Mouse (Mus musculus) midbrain, embryonic 13.5 days (tissue): ENCODE results near the gene Adprhl1. TPM values are rescaled to one million over a fixed set of nuclear protein-coding genes. Genes with fewer than 3 reads are reported as not detected.

ENCODE experiments used
- ATAC-seq: fragments of 200-750 bp; cut with Nextera tagmentation; 2 replicates; pipeline ENCODE4 v1.8.0; 2017; ENCODE audit warnings: mild to moderate bottlenecking, moderate TSS enrichment, moderate library complexity
- H3K27ac ChIP-seq: fragments of 300-500 bp; sonication (generic); 2 replicates; pipeline ENCODE4 v1.5.1; 2015; ENCODE audit warnings: inconsistent platforms, mild to moderate bottlenecking, moderate library complexity
- H3K27me3 ChIP-seq: fragments of 300-500 bp; sonication (generic); 2 replicates; pipeline ENCODE4 v1.6.1; 2015; ENCODE audit warnings: mild to moderate bottlenecking, inconsistent platforms
- H3K36me3 ChIP-seq: fragments of 300-500 bp; sonication (generic); 2 replicates; pipeline ENCODE4 v1.6.1; 2015; ENCODE audit warnings: mild to moderate bottlenecking, inconsistent platforms
- H3K4me1 ChIP-seq: fragments of 300-500 bp; sonication (generic); replicated peaks from 2 replicates; pipeline ENCODE4 v1.6.1; 2015; ENCODE audit warnings: inconsistent platforms
- H3K4me2 ChIP-seq: fragments of 300-500 bp; sonication (generic); replicated peaks from 2 replicates; pipeline ENCODE4 v1.6.1; 2015; ENCODE audit warnings: moderate library complexity, mild to moderate bottlenecking, inconsistent platforms
- H3K4me3 ChIP-seq: fragments of 300-500 bp; sonication (generic); replicated peaks from 2 replicates; pipeline ENCODE4 v1.5.1; 2015; ENCODE audit warnings: mild to moderate bottlenecking, inconsistent platforms
- H3K9ac ChIP-seq: fragments of 300-500 bp; sonication (generic); replicated peaks from 2 replicates; pipeline ENCODE4 v1.6.1; 2015; ENCODE audit warnings: mild to moderate bottlenecking, inconsistent platforms
- H3K9me3 ChIP-seq: fragments of 300-500 bp; sonication (generic); 2 replicates; pipeline ENCODE4 v1.6.1; 2016; ENCODE audit warnings: mild to moderate bottlenecking, inconsistent platforms
- WGBS: fragments of 180-500 bp; shearing (Covaris S2); methylation state at CpG from one replicate; pipeline ENCODE4 v1.1.7; 2015; 5-methylcytosine and 5-hydroxymethylcytosine counted together
- polyA plus RNA-seq: library from polyadenylated mRNA; unstranded; fragments of >200 nt; fragmentation: Nextera tagmentation; extraction: Ambion mirVana; gene quantifications from 2 replicates; pipeline ENCODE4 v1.2.1, GENCODE M21; 2015

Adprhl1 gene
- polyA plus RNA-seq: 0.23 TPM in 1 of 2 replicates, not detected in the other

DNA sequence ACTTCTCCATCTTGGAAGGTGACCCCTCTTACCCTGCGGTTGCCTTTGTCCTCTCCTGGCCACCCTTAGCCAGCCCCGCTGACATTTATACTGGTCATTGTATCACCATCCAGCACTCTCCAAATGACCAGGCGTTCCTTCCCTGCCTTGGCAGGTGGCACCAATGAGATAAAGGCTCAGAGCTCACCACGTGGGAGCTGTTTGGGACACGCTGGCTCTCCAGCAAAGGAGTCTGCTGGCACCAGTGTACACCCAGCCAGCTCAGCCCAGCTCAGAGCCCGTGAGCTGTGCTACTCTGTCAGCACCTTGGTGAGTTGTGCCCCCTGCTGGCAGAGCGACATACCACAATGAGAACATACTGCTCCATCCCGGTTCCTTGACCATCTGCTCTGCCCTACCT lies at the start of gene Adprhl1:
Gene Adprhl1 (minus strand): TSS at position 144 of the 400 bp plus-strand sequence.
- Histone ChIP-seq H3K4me3 (no peak within 1 kb of the TSS), H3K4me1 (no peaks in the 10 kb centered on the region), H3K4me2 (no peak within 1 kb of the TSS), H3K27ac (no peak within 1 kb of the TSS), H3K27me3 (no peaks in the 10 kb centered on the region), H3K9ac (no peak within 1 kb of the TSS), H3K36me3 (peaks cover 39% of the 10 kb centered on the region), H3K9me3 (no peaks in the 10 kb centered on the region)
- ATAC-seq: peak; percentile 82
- 39% methylated on average over 8 of the region's 8 CpGs for WGBS

GRCm38 (mm10) chr8:13301036-13301435 lies 47.1 kb upstream of the Adprhl1 start:
- H3K4me3 ChIP-seq: no peak overlapping the region
- 98% methylated on average over 7 of the region's 7 CpGs for WGBS

DNA sequence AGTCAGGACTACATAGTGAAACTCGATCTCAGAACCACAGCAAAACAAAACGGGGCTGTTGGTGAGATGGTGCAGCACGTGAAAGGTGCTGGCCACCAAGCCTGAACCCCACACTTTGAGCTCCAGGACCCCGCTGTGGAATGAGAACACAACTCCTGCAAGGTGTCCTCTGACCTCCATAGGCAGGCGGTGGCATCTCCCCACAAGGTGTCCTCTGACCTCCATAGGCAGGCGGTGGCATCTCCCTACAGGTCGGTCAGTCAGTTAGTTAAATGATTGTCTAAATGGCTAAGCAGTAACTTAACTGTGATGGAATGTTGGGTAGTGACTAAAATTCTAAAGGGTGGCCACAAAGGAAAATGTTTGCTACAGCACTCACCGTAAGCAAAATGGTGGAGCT lies 45.6 kb upstream of the Adprhl1 start:
- no peak for ATAC-seq
- H3K27me3 ChIP-seq: no peaks in the 10 kb centered on the region
- 98% methylated on average over 8 of the region's 8 CpGs for WGBS
- H3K36me3 ChIP-seq: peaks cover 92% of the 10 kb centered on the region
- no peaks in the 10 kb centered on the region for H3K4me1 ChIP-seq
- no peak overlapping the region for H3K27ac ChIP-seq
- no peak overlapping the region for H3K9ac ChIP-seq
- no peak overlapping the region for H3K4me3 ChIP-seq
- no peak overlapping the region for H3K4me2 ChIP-seq
- H3K9me3 ChIP-seq: no peaks in the 10 kb centered on the region

More at GRCm38 (mm10) chr8:13301036-13301435, 47.1 kb upstream of the Adprhl1 start:
- no peak for ATAC-seq
- H3K4me2 ChIP-seq: no peak overlapping the region
- H3K27me3 ChIP-seq: no peaks in the 10 kb centered on the region
- no peak overlapping the region for H3K27ac ChIP-seq
- H3K36me3 ChIP-seq: peaks cover 92% of the 10 kb centered on the region
- H3K4me1 ChIP-seq: no peaks in the 10 kb centered on the region
- H3K9me3 ChIP-seq: no peaks in the 10 kb centered on the region
- no peak overlapping the region for H3K9ac ChIP-seq

DNA sequence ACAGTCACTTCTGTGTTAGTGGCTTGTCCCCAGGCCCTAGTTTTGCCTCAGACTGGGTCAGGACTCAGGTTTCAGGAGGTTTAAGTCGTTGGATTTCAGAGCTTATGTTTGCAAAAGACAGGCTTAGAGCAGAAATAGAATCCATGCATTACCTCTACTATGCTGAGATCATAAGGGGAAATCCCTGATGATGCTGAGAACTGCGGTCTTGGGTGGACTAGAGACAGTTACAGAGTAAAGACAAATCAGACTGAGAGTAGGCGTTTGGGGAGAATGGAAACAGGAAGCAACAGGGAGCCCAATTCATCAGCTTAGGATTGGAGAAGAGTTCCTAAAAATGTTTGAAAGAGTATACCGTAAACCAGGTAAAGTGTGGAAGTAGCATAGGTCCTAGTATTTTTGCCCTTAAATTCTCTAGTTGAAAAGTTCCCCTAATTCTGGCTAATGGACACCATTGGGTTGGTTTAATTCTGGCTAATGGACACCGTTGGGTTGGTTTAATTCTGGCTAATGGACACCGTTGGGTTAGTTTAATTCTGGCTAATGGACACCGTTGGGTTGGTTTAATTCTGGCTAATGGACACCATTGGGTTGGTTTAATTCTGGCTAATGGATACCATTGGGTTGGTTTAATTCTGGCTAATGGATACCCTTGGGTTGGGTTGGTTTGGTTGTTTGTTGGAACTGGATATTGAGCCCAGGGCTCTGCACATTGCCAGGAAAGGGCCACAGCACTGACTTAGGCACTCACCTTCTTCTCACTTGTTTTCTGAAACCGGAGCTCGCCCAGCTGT lies 39.9 kb upstream of the Adprhl1 start:
- no peaks in the 10 kb centered on the region for H3K9me3 ChIP-seq
- H3K4me1 ChIP-seq: peaks cover 11% of the 10 kb centered on the region
- WGBS: 93% methylated on average over 9 of the region's 9 CpGs
- no peak overlapping the region for H3K4me2 ChIP-seq
- no peak overlapping the region for H3K27ac ChIP-seq
- H3K27me3 ChIP-seq: no peaks in the 10 kb centered on the region
- H3K4me3 ChIP-seq: no peak overlapping the region
- H3K36me3 ChIP-seq: peaks cover 70% of the 10 kb centered on the region
- ATAC-seq: no peak
- H3K9ac ChIP-seq: no peak overlapping the region

- no peaks in the 10 kb centered on the region for H3K9me3 ChIP-seq
- H3K36me3 ChIP-seq: peaks cover 59% of the 10 kb centered on the region
- H3K9ac ChIP-seq: no peak overlapping the region
- H3K4me1 ChIP-seq: peaks cover 15% of the 10 kb centered on the region
- H3K4me2 ChIP-seq: no peak overlapping the region
- no peak overlapping the region for H3K27ac ChIP-seq
- 29% methylated on average over 9 of the region's 9 CpGs for WGBS
- no peak for ATAC-seq
- no peaks in the 10 kb centered on the region for H3K27me3 ChIP-seq
- no peak overlapping the region for H3K4me3 ChIP-seq
Observed at GRCm38 (mm10) chr8:13292364-13292763, 38.4 kb upstream of the Adprhl1 start.

DNA sequence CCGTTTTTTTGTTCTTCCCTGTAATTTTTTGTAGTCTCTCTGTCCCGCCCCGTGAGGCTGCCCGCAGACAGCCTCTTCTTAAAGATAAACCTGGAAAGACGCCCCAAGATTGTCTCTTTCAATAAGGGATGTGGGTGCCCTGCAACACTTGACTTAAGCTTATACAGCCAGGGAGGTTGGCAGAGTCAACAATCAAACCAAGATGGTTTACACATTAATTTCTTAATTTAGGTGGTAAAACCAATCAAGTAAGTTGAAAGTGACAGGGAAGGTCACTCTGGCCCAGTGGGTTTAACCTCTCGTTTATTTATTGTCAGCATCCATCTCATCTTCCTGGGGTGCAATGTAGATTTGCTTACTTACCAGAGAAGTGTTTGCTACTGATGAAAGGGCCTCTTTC lies 34.7 kb upstream of the Adprhl1 start:
- no peak overlapping the region for H3K27ac ChIP-seq
- ATAC-seq: no peak
- peaks cover 23% of the 10 kb centered on the region for H3K36me3 ChIP-seq
- H3K9me3 ChIP-seq: no peaks in the 10 kb centered on the region
- H3K27me3 ChIP-seq: no peaks in the 10 kb centered on the region
- peak overlapping the region; percentile 82 for H3K9ac ChIP-seq
- H3K4me2 ChIP-seq: peak overlapping the region; percentile 97
- H3K4me3 ChIP-seq: peak overlapping the region; percentile 85
- H3K4me1 ChIP-seq: peaks cover 25% of the 10 kb centered on the region
- 3% methylated on average over 6 of the region's 6 CpGs for WGBS

- Histone ChIP-seq H3K27ac (peak within 1 kb of the TSS; percentile 88), H3K4me2 (peak within 1 kb of the TSS; percentile 97), H3K9me3 (no peaks in the 10 kb centered on the region), H3K9ac (peak within 1 kb of the TSS; percentile 82), H3K4me1 (peaks cover 25% of the 10 kb centered on the region), H3K36me3 (peaks cover 18% of the 10 kb centered on the region), H3K4me3 (peak within 1 kb of the TSS; percentile 85), H3K27me3 (no peaks in the 10 kb centered on the region)
- peak; percentile 96 for ATAC-seq
- WGBS: under 1% methylated on average over 79 of the region's 79 CpGs
Observed at GRCm38 (mm10) chr8:13287692-13288623, 34.0 kb upstream of the Adprhl1 start, which contains the start of the genes Dcun1d2 and Tmco3. TSS of gene Dcun1d2 (minus strand) at chr8:13288131. TSS of gene Tmco3 (plus strand) at chr8:13288190.

DNA sequence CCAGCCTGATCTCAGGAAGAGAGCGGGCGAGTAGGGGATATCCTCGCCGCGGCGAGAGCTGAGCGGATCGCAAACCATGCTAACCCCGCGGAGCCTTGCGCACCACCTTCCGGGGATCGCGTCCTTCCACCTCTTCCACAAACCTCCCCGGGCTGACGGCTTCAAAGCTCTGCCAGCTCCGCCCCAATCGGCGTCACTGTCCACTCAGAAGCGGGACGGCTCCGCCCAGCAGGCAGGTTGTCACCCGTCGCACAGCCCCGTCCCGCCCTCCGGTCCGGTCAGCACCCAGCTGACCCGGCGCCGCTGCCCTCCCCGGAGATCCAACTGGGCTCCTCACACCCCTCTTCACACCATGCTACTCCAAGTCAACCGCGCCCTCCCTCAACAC lies 33.3 kb upstream of the Adprhl1 start:
- Histone ChIP-seq H3K27me3 (no peaks in the 10 kb centered on the region), H3K27ac (peak overlapping the region; percentile 88), H3K4me3 (peak overlapping the region; percentile 85), H3K9me3 (no peaks in the 10 kb centered on the region), H3K4me2 (peak overlapping the region; percentile 97), H3K9ac (peak overlapping the region; percentile 82), H3K36me3 (peaks cover 11% of the 10 kb centered on the region), H3K4me1 (peaks cover 25% of the 10 kb centered on the region)
- no peak for ATAC-seq
- under 1% methylated on average over 31 of the region's 34 CpGs for WGBS

GRCm38 (mm10) chr8:13283200-13283599 lies 29.2 kb upstream of the Adprhl1 start:
- Histone ChIP-seq H3K27me3 (no peaks in the 10 kb centered on the region), H3K4me2 (no peak overlapping the region), H3K4me3 (no peak overlapping the region), H3K27ac (no peak overlapping the region), H3K9ac (no peak overlapping the region), H3K4me1 (peaks cover 10% of the 10 kb centered on the region), H3K9me3 (no peaks in the 10 kb centered on the region), H3K36me3 (peaks cover 11% of the 10 kb centered on the region)
- WGBS: 85% methylated on average over 1 of the region's 1 CpGs
- no peak for ATAC-seq

GRCm38 (mm10) chr8:13276941-13277447 lies 23.0 kb upstream of the Adprhl1 start:
- peaks cover 45% of the 10 kb centered on the region for H3K36me3 ChIP-seq
- no peaks in the 10 kb centered on the region for H3K4me1 ChIP-seq
- H3K27ac ChIP-seq: no peak overlapping the region
- no peaks in the 10 kb centered on the region for H3K27me3 ChIP-seq
- no peaks in the 10 kb centered on the region for H3K9me3 ChIP-seq
- H3K9ac ChIP-seq: no peak overlapping the region
- WGBS: 90% methylated on average over 5 of the region's 5 CpGs
- no peak overlapping the region for H3K4me2 ChIP-seq
- no peak for ATAC-seq
- H3K4me3 ChIP-seq: no peak overlapping the region

- H3K36me3 ChIP-seq: peaks cover 66% of the 10 kb centered on the region
- no peak overlapping the region for H3K4me2 ChIP-seq
- H3K27ac ChIP-seq: no peak overlapping the region
- ATAC-seq: no peak
- no peaks in the 10 kb centered on the region for H3K4me1 ChIP-seq
- H3K4me3 ChIP-seq: no peak overlapping the region
- H3K27me3 ChIP-seq: no peaks in the 10 kb centered on the region
- 93% methylated on average over 5 of the region's 5 CpGs for WGBS
- no peak overlapping the region for H3K9ac ChIP-seq
- no peaks in the 10 kb centered on the region for H3K9me3 ChIP-seq
Observed at GRCm38 (mm10) chr8:13272834-13273233, 18.9 kb upstream of the Adprhl1 start.

DNA sequence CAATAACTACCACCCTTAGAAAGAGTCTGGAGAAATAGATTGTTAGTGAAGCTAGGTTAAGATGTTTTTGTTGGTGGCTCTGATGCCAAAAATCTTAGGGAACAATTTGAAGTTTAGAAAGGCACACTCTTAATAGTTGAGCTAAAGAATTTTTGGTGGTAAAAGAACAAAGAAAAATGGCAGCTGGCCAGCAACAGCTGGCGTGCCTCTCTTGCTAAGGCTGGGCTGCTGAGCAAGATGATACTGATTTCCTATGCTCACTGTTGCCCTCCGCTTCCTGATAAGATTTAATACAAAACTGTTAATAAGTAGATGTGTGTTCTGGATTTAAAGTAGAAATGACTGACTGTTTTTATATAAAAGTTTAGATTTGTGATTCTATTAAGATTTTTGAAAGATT lies 13.6 kb upstream of the Adprhl1 start:
- no peaks in the 10 kb centered on the region for H3K9me3 ChIP-seq
- H3K4me2 ChIP-seq: no peak overlapping the region
- no peak overlapping the region for H3K27ac ChIP-seq
- WGBS: 92% methylated on average over 2 of the region's 2 CpGs
- no peaks in the 10 kb centered on the region for H3K4me1 ChIP-seq
- no peaks in the 10 kb centered on the region for H3K27me3 ChIP-seq
- H3K9ac ChIP-seq: no peak overlapping the region
- peaks cover 58% of the 10 kb centered on the region for H3K36me3 ChIP-seq
- H3K4me3 ChIP-seq: no peak overlapping the region
- ATAC-seq: no peak
